Mouse (Mus musculus) frontal cortex, postnatal 25 days (tissue): ENCODE results near the gene Extl2.

Experiments used
- DNase-seq, 2 experiments: peaks; one replicate each; pipeline ENCODE4 v3.0.0; 2022; ENCODE audit warnings: low spot score in 2 of 2

Gene Extl2

DNA sequence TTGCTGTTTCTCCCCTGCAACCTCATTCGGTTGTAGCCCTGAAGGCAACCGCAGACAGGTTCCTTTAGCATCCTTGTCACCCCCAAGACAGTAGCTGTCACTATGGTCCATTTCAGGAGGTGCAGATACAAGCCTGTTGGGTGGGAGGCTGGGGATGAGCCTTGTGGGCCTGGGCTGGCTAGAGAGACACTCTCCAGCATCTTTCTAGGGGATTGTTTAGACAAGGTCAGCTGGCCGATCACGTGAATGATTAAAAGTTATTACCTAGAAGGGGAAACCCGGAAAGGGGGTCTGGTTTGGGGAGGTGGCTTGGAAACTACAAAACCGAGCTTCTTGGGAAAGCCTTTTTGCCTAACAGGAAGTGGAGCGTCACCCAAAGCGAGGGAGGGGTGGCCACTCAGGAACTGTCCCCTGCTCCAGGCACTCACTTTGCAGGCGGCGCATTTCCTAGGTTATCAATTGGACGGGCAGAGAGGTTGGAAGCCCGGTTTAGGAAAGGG lies 729 bp downstream of the Extl2 start:
- DNase-seq, result peak; percentile 48 to 56

DNA sequence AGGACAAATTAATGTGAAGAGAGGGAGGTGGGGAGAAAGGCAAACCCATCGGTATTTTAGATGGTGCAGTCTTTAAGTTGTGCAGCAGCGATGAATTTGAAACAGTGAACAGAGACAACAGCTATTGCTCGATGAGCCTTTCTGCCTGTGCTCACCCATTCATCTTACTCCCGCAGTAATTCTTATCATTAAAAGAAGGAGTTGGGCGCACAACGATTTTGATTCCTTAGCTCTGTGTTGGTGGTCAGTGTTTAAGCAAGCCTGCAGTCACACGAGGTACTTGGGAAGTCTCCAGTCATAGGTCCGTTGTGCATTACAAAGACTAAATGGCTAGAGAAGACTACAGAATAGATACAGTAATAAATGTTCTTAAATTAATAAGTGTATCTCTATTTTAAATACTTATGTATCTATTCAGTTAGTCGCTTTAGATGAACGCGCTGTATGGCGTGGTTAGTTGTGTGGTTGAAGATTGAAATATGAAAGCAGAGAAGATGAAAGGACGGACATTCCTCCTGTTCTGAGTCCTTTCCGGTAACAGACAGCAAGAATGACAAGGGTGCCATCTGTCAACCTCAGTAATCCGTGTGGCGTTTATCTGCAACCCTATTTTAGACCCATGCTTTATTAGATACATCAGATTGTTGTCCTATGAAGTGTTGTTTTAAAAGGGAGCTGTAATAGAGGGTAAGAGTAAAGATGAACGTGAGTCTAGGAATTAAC lies 2.5 kb downstream of the Extl2 start:
- DNase-seq, result no peak

DNA sequence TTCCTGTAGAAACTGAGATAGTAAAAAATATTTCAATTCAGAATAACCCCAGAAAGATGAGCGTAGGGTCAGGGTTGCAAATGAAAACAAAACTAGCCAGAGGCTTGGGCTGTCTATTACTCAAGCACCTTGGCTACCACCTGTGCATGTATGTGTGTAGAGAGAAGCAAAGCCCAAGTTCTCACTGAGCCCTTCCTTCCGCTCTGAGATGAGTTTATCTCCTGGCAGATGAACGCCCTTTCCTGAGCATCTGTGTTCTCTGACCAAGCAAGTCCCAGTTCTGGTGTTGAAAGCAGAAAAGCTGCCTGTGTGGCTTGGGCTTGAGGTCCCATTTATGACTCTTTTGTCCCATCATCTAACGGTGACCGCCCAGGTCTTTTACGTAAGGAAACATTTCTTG lies 7.6 kb downstream of the Extl2 start:
- no peak for DNase-seq

DNA sequence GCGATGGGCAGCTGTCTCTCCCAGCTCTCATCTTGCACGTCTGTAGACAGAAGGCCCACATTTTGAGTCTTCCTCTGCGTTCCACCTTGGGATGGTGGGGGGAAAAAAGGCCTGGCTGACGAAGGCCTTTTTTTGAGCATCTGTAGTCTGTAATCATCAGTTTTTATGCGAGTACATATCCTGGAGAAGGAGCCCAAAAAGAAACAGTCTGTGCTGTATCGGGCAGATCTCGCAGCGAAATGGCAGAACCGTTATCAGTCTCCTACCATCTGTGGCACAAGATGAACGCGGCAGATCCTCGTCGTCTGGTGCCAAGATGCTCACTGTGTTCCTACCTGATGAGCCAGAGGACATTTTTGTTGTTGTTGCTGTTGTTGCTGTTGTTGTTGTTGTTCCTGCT lies 8.9 kb downstream of the Extl2 start:
- no peak for DNase-seq

DNA sequence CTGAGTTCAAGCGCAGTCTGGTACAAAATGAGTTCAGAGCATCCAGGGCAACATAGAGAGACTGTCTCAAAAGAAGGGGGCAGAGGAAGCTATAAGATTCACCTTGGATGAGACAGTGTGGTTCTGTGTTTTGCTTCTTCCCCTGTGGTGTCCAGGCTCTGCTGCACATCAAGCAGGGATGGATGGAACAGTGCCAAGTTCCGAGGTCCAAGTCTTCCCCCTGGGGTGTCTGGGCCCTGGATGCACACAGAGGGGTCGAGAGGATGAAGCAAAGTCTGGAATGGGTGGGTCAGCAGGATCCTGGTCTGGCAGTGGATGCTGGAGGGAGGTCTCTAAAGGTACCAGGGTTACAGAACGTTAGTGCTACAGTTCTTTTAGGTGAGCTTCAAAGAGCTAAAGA lies 11.3 kb downstream of the Extl2 start:
- DNase-seq, result no peak

DNA sequence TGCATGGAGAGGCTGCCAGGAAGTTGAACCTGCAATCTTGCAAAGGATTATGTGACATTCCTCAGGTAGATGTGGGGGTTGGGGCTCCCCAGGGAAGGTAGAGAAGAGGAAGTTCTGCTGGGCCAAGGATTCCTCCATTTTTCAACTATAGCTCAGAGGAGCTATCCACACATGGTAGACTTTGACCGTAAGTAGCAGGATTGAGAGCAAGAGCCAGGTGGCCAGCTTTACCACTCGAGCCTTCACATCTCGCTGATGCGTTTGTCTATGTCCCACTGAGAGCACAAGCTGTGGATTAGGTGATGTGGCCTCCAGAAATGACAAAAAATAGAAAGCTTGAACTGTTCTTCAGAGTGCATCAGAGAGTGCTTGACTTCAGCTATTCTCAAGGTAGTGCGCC lies 11.9 kb downstream of the Extl2 start:
- no peak for DNase-seq

DNA sequence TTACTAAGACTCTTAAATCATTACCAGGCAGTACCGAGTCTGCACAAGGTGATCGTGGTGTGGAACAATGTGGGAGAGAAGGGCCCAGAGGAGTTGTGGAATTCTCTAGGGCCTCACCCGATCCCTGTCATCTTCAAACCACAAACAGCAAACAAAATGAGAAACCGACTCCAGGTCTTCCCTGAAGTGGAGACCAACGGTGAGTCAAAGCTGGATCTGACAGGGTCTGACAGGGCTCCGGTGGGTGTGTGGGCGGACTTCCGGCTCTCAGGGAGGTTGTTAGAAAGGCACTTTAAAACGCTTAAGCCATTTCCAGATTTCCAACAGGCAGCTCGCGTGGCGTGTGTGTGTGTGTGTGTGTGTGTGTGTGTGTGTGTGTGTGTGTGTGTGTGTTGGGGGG lies 17.0 kb downstream of the Extl2 start:
- no peak for DNase-seq

DNA sequence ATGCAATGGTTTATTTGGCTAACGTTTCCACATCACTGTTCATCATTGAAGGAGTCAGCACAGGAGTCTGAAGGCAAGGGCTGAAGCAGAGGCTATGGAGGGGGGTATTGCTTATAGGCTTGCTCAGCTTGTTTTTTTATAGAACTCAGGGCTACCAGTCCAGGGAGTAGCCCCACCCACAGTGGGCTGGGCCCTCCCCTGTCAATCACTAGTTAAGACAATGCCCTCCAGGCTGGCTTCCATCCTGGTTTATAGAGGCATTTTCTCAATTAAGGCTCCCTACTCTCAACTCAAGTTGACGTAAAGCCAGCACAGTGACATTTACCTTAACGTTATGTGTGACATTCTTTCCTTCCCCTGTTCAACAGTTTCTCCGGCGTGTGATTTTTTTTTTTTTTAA lies 17.4 kb downstream of the Extl2 start:
- DNase-seq, result no peak

DNA sequence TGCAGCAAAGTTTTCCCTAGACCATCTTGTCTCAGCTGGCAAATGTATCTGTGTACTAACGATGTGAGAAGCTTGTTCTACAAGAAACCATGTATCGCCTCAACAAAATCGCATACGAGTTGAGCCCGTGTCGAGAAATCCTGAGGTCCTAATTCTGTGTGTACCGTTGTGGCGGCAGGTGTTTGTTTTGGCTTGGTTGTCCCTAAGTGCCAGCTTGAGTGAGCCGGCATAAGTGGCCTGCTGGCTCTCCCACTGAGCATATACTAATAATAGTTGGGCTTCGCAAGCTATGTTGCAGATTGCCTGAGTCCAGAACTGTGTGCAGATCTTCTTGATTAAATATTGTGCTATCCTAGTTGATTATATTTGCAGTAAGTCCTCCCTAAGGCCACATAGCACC lies 18.4 kb downstream of the Extl2 start:
- no peak for DNase-seq

DNA sequence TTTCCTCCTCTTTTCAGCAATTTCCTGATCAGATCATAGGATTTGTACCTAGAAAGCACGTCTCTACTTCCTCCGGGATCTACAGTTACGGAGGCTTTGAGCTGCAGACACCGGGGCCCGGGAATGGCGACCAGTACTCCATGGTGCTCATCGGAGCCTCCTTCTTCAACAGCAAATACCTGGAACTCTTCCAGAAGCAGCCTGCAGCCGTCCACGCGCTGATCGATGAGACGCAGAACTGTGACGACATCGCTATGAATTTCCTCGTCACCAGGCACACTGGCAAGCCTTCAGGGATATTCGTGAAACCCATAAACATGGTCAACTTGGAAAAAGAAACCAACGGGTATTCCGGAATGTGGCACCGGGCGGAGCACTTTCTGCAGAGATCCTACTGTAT lies 19.7 kb downstream of the Extl2 start:
- no peak for DNase-seq

DNA sequence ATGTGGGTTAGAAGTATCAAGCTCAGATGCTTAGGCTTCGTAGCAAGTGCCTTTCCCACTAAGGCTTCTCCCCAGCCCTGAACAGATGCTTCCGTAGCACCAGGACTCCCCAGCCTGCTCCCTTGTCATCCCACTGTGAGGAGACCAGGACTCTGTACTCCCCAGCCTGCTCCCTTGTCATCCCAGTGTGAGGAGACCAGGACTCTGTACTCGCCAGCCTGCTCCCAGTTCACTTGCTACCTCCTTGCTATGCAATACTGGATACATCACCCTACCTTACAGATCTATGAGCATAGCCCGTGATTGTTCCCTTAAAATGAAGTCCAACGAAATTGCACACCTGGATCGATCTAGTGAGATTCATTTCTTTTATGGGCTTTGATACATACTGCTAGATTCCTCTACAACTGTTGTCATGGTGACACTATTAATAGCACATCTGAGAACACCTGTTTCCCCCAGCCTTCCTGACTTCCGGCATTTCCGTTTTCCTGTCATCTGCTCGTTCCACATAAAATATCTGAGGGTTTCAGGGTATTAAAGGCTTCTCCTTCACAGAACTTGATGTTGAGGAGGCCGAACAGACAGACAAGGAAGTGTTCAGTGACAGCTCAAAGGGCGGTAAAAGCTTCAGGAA lies 23.0 kb downstream of the Extl2 start:
- DNase-seq, result no peak

DNA sequence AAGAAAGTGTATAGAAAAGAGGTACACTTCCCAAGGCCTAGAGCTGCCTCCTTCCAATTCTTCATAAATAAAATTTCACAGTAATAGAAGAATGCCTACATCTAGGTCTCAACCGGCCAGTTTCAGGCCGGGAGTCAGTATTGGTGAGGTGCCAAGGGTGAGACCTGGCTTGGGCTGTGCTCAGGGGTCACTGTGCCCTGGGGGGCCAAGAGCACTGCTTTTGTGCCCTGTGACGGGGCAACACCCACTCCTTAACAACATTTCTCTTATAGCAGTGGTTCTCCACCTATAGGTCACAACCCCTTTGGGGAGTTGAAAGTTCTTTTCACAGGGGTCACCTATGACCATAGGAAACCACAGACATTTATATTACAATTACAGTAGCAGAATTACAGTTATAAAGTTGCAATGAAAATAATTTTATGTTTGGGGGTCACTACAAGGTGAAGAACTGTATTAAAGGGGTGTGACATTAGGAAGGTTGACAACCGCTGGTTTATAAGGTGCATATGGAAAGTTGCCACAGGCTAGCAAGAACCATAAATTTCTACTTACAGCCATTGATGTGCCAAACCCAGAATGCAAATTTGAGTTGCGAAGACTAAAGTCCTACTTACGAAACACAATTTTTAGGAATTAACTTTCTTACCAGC lies 26.1 kb downstream of the Extl2 start:
- no peak for DNase-seq

DNA sequence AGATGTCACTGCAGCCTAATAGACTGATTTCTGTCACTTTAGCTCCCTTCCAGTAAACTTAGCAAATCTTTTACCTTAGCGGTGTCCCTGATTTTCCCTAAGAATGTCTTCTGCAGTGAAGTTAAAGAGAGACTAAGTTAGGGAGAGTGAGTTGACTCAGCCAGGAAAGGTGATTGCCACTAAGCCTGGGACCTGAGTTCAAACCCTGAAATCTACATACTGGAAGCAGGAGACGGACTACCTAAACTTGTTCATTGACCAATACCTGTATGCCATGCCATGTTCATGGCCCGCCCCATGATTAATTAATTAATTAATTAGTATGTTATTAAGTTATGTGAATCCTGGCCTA lies 26.6 kb downstream of the Extl2 start:
- DNase-seq, result no peak

DNA sequence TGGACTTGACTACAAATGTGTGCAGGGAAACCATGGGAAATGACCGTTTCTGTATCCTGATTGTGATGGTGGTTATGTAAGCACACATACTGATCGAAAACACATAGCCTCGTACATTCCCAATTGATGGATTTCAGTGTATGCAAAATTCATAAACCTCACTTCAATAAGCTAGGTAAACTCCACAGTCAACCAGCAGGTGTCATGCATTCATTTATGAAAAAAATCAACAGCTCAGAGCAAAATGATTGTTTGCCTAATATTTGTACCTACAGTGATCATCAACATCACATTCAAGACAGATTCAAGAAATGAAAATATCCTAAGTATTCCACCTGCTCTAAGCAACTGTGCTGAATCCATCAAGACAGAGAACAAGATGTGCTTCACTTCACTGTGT lies 33.5 kb downstream of the Extl2 start:
- no peak for DNase-seq

DNA sequence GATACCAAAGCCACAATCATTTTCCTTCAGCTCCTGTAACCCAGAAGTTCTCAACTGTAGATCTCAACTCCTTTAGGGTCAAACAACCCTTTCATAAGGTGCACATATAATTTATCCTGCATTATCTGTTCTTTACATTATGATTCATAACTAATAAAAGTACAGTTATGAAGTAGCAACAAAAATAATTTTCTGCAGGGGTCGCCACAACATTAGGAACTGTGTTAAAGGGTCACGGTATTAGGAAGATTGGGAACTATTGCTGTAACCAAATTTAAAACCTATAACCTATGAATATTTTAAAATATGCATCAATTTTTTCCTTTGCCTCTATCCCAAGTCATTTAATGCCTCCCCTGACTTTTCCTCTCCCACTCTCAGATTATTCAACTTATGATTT lies 38.7 kb downstream of the Extl2 start:
- no peak for DNase-seq

DNA sequence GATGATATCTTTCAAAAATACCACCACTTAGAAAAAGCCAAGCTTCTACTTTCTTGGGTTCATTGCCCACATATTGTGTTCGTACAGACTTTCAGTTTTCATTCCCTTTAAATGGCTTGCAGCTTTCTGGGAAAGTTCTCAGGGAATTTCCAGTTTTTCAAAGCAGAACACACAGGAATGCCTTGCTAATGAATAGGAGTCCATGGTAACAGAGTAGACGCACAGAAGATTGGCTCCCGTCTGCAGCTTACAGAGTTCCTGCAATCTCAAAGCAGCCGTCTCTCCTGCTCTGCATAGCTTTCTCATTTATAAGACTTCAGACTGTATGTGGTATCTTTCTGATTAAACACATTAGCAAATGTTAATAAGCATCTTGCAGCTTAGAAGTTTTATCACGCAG lies 39.8 kb downstream of the Extl2 start:
- no peak for DNase-seq

DNA sequence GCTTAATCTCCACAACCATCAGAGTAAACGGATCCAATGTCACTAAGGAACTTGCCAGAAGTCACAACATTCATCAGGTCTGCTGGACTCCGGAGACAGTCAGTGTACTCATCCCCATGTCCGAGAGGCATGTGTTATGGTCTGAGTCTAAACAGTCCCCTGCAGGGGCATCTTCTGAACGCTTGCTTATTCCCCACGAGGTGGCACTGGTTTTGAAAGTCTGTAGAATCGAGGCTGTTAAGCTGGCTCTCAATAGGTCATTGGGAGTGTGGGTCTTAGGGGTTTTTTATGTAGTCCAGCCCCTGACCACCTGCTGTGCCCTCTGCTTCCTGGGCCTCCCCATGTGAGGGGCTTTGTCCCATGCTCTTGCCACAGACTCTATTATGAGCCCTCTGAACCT lies 49.8 kb downstream of the Extl2 start:
- DNase-seq, result no peak

DNA sequence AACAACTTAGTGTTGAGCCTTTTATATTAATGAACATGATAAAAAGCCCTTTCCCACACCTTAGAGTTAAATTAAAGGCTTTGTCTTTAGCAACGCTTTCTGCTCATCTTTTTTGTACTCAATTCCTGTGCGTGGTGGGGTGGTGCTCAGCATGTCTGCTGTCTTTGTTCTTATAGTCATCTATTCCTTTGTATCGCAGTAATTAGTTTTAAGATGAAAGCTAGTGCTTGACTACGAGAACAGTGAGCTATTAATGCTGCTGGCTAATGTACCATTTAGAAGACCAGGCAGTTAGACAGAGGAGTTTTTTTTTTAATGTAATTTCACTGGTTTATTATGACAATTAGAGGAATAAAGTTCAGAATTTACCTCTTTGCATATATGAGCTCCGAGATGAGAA lies 53.1 kb downstream of the Extl2 start:
- no peak for DNase-seq

DNA sequence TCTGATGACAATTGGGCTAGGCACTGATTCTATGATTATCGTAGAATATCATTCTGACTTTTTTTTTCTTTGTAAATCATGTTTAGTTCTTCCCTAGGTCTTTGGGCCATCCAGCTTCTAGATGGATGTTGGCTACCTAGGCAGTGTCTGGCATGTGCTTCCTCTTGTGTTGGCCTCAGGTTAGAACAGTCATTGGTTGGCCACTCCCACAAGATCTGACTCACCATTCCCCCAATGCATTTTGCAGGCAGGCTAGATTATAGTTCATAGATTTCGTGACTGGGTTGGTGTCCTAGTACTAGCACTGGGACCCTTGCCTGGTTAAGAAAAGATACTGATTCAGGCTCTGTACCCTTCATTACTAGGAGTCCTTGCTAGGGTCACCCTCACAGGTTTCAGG lies 54.9 kb downstream of the Extl2 start:
- no peak for DNase-seq

DNA sequence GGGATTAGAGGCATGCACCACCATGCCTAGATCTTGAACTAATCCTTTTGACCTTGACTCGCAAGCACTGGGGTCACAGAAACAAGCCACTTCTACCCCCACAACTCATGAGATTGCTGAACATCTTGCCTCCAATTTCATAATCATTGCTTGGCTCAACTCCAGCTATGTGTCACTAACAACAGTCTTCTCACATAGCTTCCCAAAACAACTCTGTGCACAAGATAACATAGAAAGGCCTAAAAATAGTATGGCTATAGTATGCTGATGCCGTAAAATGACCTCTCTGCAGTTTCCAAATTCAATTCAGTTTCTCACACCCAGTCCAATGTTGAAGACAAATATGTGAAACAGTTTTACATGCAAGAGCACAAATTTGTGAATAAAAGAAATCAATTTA lies 65.3 kb downstream of the Extl2 start:
- DNase-seq, result no peak

DNA sequence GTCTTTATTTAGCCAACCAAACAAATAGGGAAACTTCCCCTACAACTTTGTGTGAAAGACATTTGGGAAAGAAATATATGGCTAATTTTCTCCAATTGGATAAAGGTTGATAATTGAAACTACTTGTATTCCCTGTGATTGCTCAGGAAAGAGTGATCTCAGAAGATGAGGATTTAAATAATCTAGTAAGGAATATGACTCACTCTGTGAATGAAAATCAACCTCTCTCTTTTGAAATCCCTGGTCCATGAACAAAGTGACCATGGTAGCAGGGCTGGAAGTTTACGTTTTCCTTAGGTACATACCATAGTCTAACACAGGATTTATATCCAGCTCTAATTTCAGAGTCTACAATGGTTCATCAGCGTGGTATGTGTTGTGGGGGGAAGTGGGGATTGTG lies 69.5 kb downstream of the Extl2 start:
- no peak for DNase-seq

DNA sequence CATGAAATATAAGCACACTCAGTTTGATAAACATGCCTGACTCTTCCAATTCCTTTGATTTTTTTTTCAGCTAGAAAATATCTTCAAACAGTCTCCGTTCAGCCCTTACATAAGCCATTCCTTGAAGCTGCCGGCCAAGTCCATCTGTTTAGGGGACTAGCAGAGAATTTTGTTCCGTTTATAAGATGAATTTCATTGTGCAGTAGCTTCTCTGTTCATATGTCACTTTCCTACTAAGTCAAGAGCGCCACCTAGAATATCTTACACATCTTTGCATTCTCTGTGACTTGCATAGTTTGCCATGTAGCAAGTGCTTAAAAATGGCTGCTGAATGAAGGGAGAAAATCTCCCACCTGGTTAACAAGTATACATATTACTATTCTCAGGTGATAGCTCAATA lies 71.2 kb downstream of the Extl2 start:
- no peak for DNase-seq
